Mouse (Mus musculus) right cerebral cortex, postnatal 36 days (tissue): ENCODE results near the gene Slc24a2.

Experiments used
- DNase-seq, 2 experiments: peaks; one replicate each; pipeline ENCODE4 v3.0.0; 2022; ENCODE audit warnings: low spot score in 2 of 2, mixed read lengths in 1 of 2

The Slc24a2 gene

DNA sequence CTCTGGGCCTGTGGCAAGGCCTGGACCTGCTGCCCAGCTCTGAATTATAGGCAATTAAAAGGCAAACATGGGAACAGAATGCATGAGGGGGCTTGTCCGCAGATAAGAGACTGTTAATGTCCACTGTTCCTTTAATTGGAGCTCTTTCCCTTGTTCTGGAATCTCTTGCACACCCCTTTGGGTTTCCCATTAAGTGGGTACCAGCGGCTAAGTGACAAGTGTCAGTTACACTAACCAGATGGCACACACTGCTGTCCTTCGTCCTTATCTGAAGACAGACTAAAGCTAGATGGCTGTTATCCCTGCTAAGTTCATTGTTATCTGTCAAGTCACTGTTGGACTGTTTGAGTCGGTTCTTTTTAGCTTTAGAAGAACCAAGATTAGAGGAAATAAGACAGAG, 274.8 kb downstream of the Slc24a2 start:
- no peak for DNase-seq

- DNase-seq: no peak
Measured at GRCm38 (mm10) chr4:86953519-86953918, 276.8 kb downstream of the Slc24a2 start.

DNA sequence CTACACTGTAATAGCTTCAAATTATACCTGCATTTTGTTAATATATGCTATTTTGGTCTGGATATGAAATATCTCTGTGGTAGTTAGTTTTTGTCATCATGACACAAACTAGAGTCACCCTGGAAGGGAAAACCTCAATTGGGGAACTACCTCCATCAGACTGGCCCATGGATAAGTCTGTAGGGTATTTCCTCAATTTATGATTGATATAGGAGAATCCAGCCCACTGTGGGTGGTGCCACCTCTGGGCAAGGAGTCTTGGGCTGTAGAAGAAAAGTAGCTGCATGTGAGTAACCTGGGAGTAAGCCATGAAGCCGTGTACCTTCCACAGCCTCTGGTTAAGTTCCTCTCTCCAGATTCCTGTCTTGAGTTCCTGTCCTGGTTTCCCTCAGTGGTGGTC, 281.5 kb downstream of the Slc24a2 start:
- DNase-seq: no peak

DNA sequence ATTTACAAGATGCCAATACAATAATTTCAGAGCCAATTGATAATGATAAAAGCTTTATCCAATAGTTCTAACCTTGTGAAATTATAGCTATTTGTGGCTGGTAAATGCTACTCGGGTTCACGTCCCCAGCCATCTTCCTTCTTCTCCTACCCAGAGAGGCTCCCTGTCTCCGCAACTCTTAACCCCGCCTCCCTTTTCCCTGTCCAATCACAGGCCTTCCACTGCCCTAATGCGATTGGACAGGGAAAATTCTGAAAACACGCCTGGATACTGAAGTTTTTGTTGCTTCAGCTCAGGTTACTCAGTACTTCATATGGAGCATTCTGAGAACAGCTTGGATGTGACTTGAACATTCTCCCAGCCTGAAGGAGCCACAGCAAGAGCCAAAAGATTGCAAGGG, 287.0 kb downstream of the Slc24a2 start:
- DNase-seq: no peak

GRCm38 (mm10) chr4:86942656-86943055, 287.6 kb downstream of the Slc24a2 start:
- no peak for DNase-seq

- no peak for DNase-seq
Measured at GRCm38 (mm10) chr4:86936706-86937105, 293.6 kb downstream of the Slc24a2 start.

DNA sequence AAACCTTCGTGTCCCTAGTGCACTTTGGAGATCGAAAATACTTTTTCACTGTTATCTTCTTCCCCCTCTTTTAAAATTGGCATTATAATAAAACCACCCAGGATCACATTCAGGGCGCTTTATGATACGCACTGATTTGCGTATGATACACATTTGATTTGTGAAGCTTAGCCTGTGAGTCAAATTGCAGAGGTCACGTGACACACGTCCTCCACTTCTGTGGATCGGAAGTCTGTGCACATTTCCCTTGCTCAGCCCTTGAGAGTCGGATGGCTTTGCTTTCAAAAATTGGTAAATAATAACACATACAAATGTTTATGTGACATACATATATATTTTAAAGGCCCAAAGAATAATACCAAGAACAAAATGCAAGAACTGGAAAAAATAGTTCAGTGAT, 294.1 kb downstream of the Slc24a2 start:
- no peak for DNase-seq
